Mouse (Mus musculus) kidney, embryonic 16.5 days (tissue): ENCODE data around the gene Kif11. TPM values are rescaled to one million over a fixed set of nuclear protein-coding genes. Genes with fewer than 3 reads are reported as not detected.

ENCODE experiments used
- ATAC-seq: fragments of 200-750 bp; cut with Nextera tagmentation; 2 replicates; pipeline ENCODE4 v1.8.0; 2017; ENCODE audit warnings: moderate TSS enrichment; ENCODE audit not compliant: low FRiP score, low TSS enrichment
- H3K27ac ChIP-seq: fragments of 300-500 bp; sonication (generic); 2 replicates; pipeline ENCODE4 v1.5.1; 2014; ENCODE audit warnings: low read length
- H3K27me3 ChIP-seq: fragments of 300-500 bp; sonication (generic); 2 replicates; pipeline ENCODE4 v1.6.1; 2014; ENCODE audit warnings: low read length, control low read depth, mixed read lengths; ENCODE audit not compliant: insufficient read depth
- H3K36me3 ChIP-seq: fragments of 300-500 bp; sonication (generic); 2 replicates; pipeline ENCODE4 v1.6.1; 2014; ENCODE audit warnings: low read length, control low read depth, mixed read lengths; ENCODE audit not compliant: insufficient read depth
- H3K4me1 ChIP-seq: fragments of 300-500 bp; sonication (generic); 2 replicates; pipeline ENCODE4 v1.6.1; 2014; ENCODE audit warnings: low read length, control low read depth, mixed read lengths; ENCODE audit not compliant: insufficient read depth
- H3K4me2 ChIP-seq: fragments of 300-500 bp; sonication (generic); replicated peaks from 2 replicates; pipeline ENCODE4 v1.6.1; 2014; ENCODE audit warnings: low read depth, low read length
- H3K4me3 ChIP-seq: fragments of 300-500 bp; sonication (generic); 2 replicates; pipeline ENCODE4 v1.5.1; 2014; ENCODE audit warnings: mild to moderate bottlenecking, low read length
- H3K9ac ChIP-seq: fragments of 300-500 bp; sonication (generic); replicated peaks from 2 replicates; pipeline ENCODE4 v1.6.1; 2014; ENCODE audit warnings: low read length
- H3K9me3 ChIP-seq: fragments of 300-500 bp; sonication (generic); 2 replicates; pipeline ENCODE4 v1.6.1; 2016; ENCODE audit warnings: low read length, control low read depth
- WGBS: fragments of 180-500 bp; shearing (Covaris S2); extraction: QIAGEN DNeasy Blood & Tissue Kit; methylation state at CpG from one replicate; pipeline ENCODE4 v1.1.7; 2014; 5-methylcytosine and 5-hydroxymethylcytosine counted together
- polyA plus RNA-seq: library from polyadenylated mRNA; unstranded; fragments of >200 nt; fragmentation: Nextera tagmentation; extraction: Ambion mirVana; gene quantifications from 2 replicates; pipeline ENCODE4 v1.2.1, GENCODE M21; 2015

Kif11 gene
- polyA plus RNA-seq, 1 experiment from 2014 or later: 57.1 TPM

DNA sequence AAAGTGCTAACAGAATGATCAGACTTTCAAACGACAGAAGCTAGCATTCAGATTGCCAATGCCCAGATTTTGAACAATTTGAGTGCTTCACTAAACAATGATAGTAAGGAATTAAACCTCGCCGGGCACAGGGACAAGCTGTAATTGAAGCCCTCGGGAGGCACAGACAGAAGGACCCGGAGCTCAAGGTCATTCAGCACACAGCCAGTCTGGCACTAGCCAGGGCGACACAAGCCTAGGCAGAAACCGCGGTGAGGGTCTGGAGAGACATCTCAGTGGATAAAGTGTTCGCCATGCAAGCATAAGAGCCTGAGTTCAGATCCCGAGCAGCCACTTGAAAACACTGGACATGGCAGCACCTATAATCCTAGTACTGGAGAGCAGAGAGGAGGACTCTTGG, 27.9 kb upstream of the Kif11 start:
- Histone ChIP-seq H3K4me2 (no peak overlapping the region), H3K9ac (no peak overlapping the region), H3K27me3 (no peaks in the 10 kb centered on the region), H3K36me3 (peaks cover 5% of the 10 kb centered on the region; the same call in 1 of the 2 replicates), H3K4me3 (no peak overlapping the region), H3K4me1 (no peaks in the 10 kb centered on the region), H3K27ac (no peak overlapping the region), H3K9me3 (peaks cover 9% of the 10 kb centered on the region; the same call in 1 of the 2 replicates)
- no peak for ATAC-seq
- WGBS: 81% methylated on average over 10 of the region's 10 CpGs

DNA sequence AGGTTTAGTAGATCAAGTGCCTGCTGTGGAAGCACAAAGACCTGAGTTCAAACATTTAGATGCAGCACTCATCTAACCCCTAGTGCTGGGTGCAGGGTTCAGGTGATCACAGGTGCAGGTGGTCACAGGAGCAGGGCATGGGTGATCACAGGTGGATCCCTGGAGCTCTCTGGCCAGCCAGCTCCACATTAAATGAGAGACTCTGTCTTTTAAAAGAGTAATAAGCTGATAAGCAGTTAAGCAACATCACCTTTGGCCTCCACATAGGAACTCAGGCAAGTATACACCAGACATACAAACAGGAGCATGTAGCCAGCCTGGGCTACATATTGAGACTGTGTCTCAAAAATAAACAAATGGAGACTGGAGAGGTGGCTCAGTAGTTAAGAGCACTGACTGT, 27.3 kb upstream of the Kif11 start:
- no peak overlapping the region for H3K4me3 ChIP-seq
- no peaks in the 10 kb centered on the region for H3K4me1 ChIP-seq
- no peak overlapping the region for H3K9ac ChIP-seq
- H3K36me3 ChIP-seq: peaks cover 5% of the 10 kb centered on the region; the same call in 1 of the 2 replicates
- H3K27ac ChIP-seq: no peak overlapping the region
- H3K27me3 ChIP-seq: no peaks in the 10 kb centered on the region
- ATAC-seq: no peak
- peaks cover 9% of the 10 kb centered on the region; the same call in 1 of the 2 replicates for H3K9me3 ChIP-seq
- H3K4me2 ChIP-seq: no peak overlapping the region

DNA sequence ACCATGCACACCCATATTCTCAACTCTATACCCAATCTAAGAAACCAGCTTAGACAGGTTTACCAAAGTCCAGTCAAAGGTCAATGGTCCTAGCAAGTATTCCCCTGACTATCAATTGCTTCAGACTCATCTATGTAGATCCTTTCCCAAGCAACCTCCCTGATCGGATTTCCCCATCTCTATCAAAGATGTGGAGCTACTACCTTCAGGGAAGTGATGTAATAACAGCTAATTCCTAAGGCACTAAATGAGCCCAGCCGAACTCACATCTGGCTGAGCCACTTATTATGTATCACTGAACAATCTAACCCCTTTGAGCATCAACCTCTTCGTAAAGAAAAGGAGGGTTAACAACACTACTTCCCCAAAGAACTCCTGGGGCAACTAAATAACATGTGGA, 23.4 kb upstream of the Kif11 start:
- H3K4me1 ChIP-seq: no peaks in the 10 kb centered on the region
- WGBS: 89% methylated on average over 3 of the region's 3 CpGs
- no peak overlapping the region for H3K27ac ChIP-seq
- no peak for ATAC-seq
- H3K27me3 ChIP-seq: no peaks in the 10 kb centered on the region
- H3K36me3 ChIP-seq: peaks cover 5% of the 10 kb centered on the region; the same call in 1 of the 2 replicates
- peaks cover 9% of the 10 kb centered on the region; the same call in 1 of the 2 replicates for H3K9me3 ChIP-seq
- H3K4me3 ChIP-seq: no peak overlapping the region
- H3K4me2 ChIP-seq: no peak overlapping the region
- H3K9ac ChIP-seq: no peak overlapping the region

DNA sequence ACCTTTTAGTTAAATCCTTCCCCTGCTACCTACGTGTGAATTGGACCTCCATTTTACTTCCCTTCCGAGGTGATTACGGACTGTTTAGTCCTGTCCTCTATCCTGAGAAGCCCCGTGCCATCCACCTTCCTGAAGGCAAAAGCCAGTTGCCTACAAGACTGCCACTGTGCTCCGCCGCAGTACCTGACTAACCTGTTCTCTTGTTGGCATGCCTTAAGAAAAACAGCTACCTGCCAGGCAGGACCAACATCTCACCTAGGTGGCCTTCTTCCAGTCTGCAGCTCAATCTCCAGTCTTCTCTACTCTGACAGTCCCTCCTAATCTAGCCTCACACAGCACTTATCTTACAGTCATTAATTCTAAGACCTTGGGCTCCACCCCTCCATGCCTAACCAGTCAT, 22.9 kb upstream of the Kif11 start:
- 82% methylated on average over 6 of the region's 6 CpGs for WGBS
- no peaks in the 10 kb centered on the region for H3K4me1 ChIP-seq
- ATAC-seq: no peak
- H3K27ac ChIP-seq: no peak overlapping the region
- no peaks in the 10 kb centered on the region for H3K27me3 ChIP-seq
- no peak overlapping the region for H3K4me3 ChIP-seq
- peaks cover 5% of the 10 kb centered on the region; the same call in 1 of the 2 replicates for H3K36me3 ChIP-seq
- peaks cover 9% of the 10 kb centered on the region; the same call in 1 of the 2 replicates for H3K9me3 ChIP-seq
- no peak overlapping the region for H3K9ac ChIP-seq
- no peak overlapping the region for H3K4me2 ChIP-seq

DNA sequence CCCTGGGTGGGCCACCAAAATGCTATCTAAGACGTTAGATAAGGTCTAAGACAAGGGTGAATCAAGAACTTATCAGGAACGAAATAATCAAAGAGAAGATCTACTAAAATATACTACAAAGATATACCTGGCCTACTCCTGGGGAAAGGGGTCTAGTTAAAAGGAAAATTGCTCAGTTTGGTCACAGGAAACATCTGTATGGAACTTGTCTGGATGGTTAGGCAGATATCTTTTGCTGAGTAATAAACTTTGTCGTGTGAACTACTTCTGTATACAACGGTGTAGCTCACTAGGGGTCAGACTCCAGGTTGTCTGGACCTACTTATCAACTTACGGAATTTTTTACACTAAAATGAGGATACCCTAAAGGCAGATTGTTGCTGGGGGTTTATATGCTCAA, 16.2 kb upstream of the Kif11 start:
- Histone ChIP-seq H3K4me3 (no peak overlapping the region), H3K4me1 (no peaks in the 10 kb centered on the region), H3K9me3 (no peaks in the 10 kb centered on the region), H3K36me3 (no peaks in the 10 kb centered on the region), H3K27ac (no peak overlapping the region), H3K9ac (no peak overlapping the region), H3K27me3 (no peaks in the 10 kb centered on the region), H3K4me2 (no peak overlapping the region)
- ATAC-seq: no peak
- 56% methylated on average over 5 of the region's 5 CpGs for WGBS

DNA sequence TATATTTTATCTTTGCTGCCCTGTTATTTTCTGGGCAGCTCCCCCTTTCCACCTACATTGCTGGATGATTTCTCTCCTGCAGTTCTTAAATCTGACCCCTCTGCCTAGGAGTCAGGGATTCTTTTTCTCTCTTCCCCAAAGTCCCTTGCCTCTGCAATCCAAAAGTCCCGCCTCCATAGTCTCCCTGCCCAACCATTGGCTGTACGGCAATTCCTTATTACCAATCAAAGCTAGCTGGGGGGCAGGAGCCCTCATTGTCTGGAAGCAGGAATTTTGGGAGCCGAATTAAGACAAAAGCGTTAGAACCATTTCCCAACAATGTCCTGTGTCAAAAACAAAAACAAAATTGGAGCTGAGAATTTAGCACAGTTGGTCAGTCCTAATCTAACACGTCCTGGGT, 13.7 kb upstream of the Kif11 start:
- Histone ChIP-seq H3K4me1 (no peaks in the 10 kb centered on the region), H3K27ac (no peak overlapping the region), H3K27me3 (no peaks in the 10 kb centered on the region), H3K9ac (no peak overlapping the region), H3K36me3 (no peaks in the 10 kb centered on the region), H3K4me2 (no peak overlapping the region), H3K9me3 (no peaks in the 10 kb centered on the region), H3K4me3 (no peak overlapping the region)
- no peak for ATAC-seq
- 36% methylated on average over 5 of the region's 5 CpGs for whole genome bisulfite sequencing

DNA sequence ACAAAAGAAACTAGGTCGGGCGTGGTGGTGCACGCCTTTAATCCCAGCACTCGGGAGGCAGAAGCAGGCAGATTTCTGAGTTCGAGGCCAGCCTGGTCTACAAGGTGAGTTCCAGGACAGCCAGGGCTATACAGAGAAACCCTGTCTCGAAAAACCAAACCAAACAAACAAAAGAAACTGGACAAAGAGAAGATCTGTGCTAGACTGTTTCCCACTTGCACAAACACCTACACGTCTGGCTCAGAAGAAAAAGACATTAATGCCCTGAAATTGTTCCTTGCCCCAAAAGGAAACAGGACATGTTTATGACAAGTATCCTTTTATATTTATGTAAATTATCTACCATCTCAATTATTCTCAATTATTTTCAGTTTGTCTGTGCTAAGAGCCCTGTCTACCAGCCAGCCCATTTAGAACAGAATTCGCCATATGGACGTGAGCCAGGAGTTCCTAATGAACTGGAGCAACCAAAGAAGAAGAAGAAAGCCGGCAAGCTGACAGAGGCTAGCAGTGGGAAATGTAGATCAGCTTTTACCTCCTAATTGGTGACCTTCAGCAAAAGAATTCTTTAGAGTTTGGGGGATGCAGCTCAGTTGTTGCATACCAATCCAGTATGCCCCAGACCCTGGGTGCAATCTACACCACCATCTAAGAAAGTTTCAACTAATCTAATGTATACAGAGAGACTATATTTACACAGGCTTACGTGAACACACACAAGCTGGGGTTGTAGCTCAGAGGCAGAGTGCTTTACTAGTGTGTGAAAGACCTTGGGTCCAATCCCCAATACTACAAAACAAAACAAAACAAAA, 12.9 kb upstream of the Kif11 start:
- Histone ChIP-seq H3K27me3 (no peaks in the 10 kb centered on the region), H3K9me3 (no peaks in the 10 kb centered on the region), H3K27ac (no peak overlapping the region), H3K4me3 (no peak overlapping the region), H3K4me1 (no peaks in the 10 kb centered on the region), H3K9ac (no peak overlapping the region), H3K4me2 (no peak overlapping the region), H3K36me3 (no peaks in the 10 kb centered on the region)
- ATAC-seq: no peak
- 83% methylated on average over 11 of the region's 11 CpGs for WGBS

DNA sequence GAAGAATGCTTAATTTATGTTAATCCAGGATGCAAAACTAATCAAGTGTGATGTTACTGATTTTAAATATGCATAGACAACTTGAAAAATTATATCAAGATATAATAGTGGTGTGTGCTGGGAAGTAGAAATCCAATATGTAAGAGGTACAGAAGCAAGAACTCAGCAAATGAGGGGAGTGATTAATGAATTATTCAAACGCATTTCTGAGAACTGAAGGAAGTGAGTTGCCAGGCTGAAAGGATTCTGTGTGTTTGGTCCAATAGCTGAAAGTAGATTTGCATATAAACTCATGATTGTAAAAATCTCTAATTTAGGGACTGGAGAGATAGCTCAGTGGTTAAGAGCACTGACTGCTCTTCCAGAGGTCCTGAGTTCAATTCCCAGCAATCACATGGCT, 7.2 kb upstream of the Kif11 start:
- Histone ChIP-seq H3K9me3 (no peaks in the 10 kb centered on the region), H3K4me3 (no peak overlapping the region), H3K36me3 (no peaks in the 10 kb centered on the region), H3K9ac (no peak overlapping the region), H3K4me1 (no peaks in the 10 kb centered on the region), H3K4me2 (no peak overlapping the region), H3K27ac (no peak overlapping the region), H3K27me3 (no peaks in the 10 kb centered on the region)
- no peak for ATAC-seq
- WGBS: 66% methylated on average over 1 of the region's 1 CpGs

DNA sequence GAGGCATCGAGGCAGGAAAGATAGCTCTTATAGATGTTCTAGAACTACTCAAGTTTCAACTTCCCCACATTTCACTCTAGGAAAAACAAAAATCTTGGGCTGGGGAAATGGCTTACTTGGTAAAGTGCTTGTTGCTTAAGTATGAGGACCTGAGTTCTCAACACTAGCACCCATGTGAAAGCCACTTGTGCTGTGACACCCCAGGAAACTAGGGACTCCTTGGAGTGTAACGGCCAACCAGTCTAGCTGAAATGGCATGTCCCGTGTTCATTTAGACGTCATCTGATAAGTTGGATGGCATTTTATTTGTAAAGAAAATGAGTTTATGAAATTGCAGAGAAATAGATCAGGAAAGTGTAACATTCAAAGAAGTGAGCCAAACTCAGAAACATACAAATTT, 6.3 kb upstream of the Kif11 start:
- ATAC-seq: no peak
- WGBS: 90% methylated on average over 4 of the region's 4 CpGs
- Histone ChIP-seq H3K4me2 (no peak overlapping the region), H3K27ac (no peak overlapping the region), H3K9ac (no peak overlapping the region), H3K36me3 (no peaks in the 10 kb centered on the region), H3K9me3 (no peaks in the 10 kb centered on the region), H3K4me3 (no peak overlapping the region), H3K27me3 (no peaks in the 10 kb centered on the region), H3K4me1 (peaks cover under 1% of the 10 kb centered on the region)

DNA sequence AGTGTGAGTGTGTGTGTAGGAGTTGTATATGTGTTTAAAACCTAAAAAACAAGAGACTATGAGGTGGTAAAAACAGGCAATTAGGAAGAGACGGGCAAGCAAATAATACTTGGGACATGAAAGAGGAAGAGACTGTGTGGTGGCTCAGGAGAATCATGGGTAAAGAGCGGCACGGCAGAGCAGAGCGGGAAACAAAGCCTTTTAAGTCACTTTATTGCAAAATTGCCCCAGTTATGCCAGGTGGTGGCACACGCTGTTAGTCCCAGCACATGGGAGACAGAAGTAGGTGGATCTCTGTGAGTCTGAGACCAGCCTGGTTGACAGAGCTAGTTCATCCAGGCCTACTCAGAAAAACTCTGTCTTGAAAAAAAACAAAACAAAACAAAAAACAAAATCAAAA, 5.8 kb upstream of the Kif11 start:
- Histone ChIP-seq H3K27ac (no peak overlapping the region), H3K4me2 (no peak overlapping the region), H3K36me3 (no peaks in the 10 kb centered on the region), H3K27me3 (no peaks in the 10 kb centered on the region), H3K4me3 (no peak overlapping the region), H3K4me1 (peaks cover 5% of the 10 kb centered on the region), H3K9me3 (no peaks in the 10 kb centered on the region), H3K9ac (no peak overlapping the region)
- 76% methylated on average over 5 of the region's 5 CpGs for WGBS
- ATAC-seq: no peak
